Mouse (Mus musculus) CD4-positive, CD25-positive, alpha-beta regulatory T cell, adult 2 months (primary cell): ENCODE data around the gene Rpl13.
"Not testable (repeated sequence)": the region's sequence is repeated elsewhere in the genome, so short reads cannot be mapped to it uniquely, and the experiment has no call there.

Source experiments
- DNase-seq: peaks from one replicate; pipeline ENCODE4 v3.0.0-alpha.2; 2012; ENCODE audit warnings: low read depth, low spot score

Gene Rpl13

GRCm38 (mm10) chr8:123101735-123102685, at the start of gene Rpl13:
Rpl13 (plus strand) TSS chr8:123102350.
- peak; percentile 92 for DNase-seq

GRCm38 (mm10) chr8:123062721-123063120, 39.4 kb upstream of the Rpl13 start, which contains the start of gene Spg7:
Spg7 (plus strand) TSS chr8:123062942.
- no peak for DNase-seq

- DNase-seq, result no peak
Observed at GRCm38 (mm10) chr8:123064072-123064471, 38.1 kb upstream of the Rpl13 start.

- DNase-seq, result peak; percentile 65
Observed at GRCm38 (mm10) chr8:123064809-123065213, 37.3 kb upstream of the Rpl13 start.

GRCm38 (mm10) chr8:123065214-123066100, 36.7 kb upstream of the Rpl13 start:
- DNase-seq, result peak; percentile 97

GRCm38 (mm10) chr8:123066101-123066683, 36.0 kb upstream of the Rpl13 start:
- peak; percentile 25 for DNase-seq

GRCm38 (mm10) chr8:123071176-123071575, 31.0 kb upstream of the Rpl13 start:
- no peak for DNase-seq

GRCm38 (mm10) chr8:123077213-123077612, 24.9 kb upstream of the Rpl13 start:
- DNase-seq, result no peak

GRCm38 (mm10) chr8:123082993-123083392, 19.2 kb upstream of the Rpl13 start:
- DNase-seq, result no peak

GRCm38 (mm10) chr8:123083610-123084009, 18.5 kb upstream of the Rpl13 start:
- DNase-seq, result no peak

- no peak for DNase-seq
Observed at GRCm38 (mm10) chr8:123087289-123087688, 14.9 kb upstream of the Rpl13 start.

- no peak for DNase-seq
Observed at GRCm38 (mm10) chr8:123097216-123097615, 4.9 kb upstream of the Rpl13 start.

GRCm38 (mm10) chr8:123097786-123098584, 4.2 kb upstream of the Rpl13 start:
- DNase-seq, result no peak

- no peak for DNase-seq
Observed at GRCm38 (mm10) chr8:123100288-123100687, 1.9 kb upstream of the Rpl13 start.

GRCm38 (mm10) chr8:123101244-123101643, 906 bp upstream of the Rpl13 start:
- DNase-seq, result no peak

- not testable (repeated sequence) for DNase-seq
Observed at GRCm38 (mm10) chr8:123102855-123103254, 705 bp downstream of the Rpl13 start.

GRCm38 (mm10) chr8:123103285-123103684, 1.1 kb downstream of the Rpl13 start:
- no peak for DNase-seq

GRCm38 (mm10) chr8:123104046-123104767, 2.1 kb downstream of the Rpl13 start:
- no peak for DNase-seq

- DNase-seq, result peak; percentile 81
Observed at GRCm38 (mm10) chr8:123105553-123106326, 3.6 kb downstream of the Rpl13 start.
